Mouse (Mus musculus): ENCODE data around the gene Cyp2r1. TPM values are rescaled to one million over a fixed set of nuclear protein-coding genes. Genes with fewer than 3 reads are reported as not detected.
"Not testable (repeated sequence)": the region's sequence is repeated elsewhere in the genome, so short reads cannot be mapped to it uniquely, and the experiment has no call there.

Gene Cyp2r1
- total RNA-seq (2021) = under 1 TPM in 1 of 2 experiments, not detected in 1; 0.47 TPM
- long read RNA-seq, experiment 1 = 0 reads
- long read RNA-seq, experiment 2 = 0 reads

- DNase-seq = peak; percentile 79 to 83
- intact Hi-C loops (cut with DNase I) = no loop called here
Observed at GRCm38 (mm10) chr7:114562531-114563241, at the start of gene Cyp2r1. Gene Cyp2r1 (minus strand): TSS chr7:114562972.

GRCm38 (mm10) chr7:114594391-114594790 lies 31.6 kb upstream of the Cyp2r1 start:
- intact Hi-C loops (cut with DNase I); DNase-seq: not testable (repeated sequence)

- intact Hi-C loops (cut with DNase I) = loop anchor here (5.0 to 10.0 kb wide), 2 partner anchors 55 to 92 kb away; partner anchors contain the start of gene Calca
Observed at GRCm38 (mm10) chr7:114582441-114582840, 19.7 kb upstream of the Cyp2r1 start.

GRCm38 (mm10) chr7:114581200-114581599 lies 18.4 kb upstream of the Cyp2r1 start:
- intact Hi-C loops (cut with DNase I) = loop anchor here (2.0 to 10.0 kb wide), 3 partner anchors 56 to 236 kb away; partner anchors contain the start of gene Calca
- no peak for DNase-seq

More at GRCm38 (mm10) chr7:114582441-114582840, 19.7 kb upstream of the Cyp2r1 start:
- no peak for DNase-seq

DNA sequence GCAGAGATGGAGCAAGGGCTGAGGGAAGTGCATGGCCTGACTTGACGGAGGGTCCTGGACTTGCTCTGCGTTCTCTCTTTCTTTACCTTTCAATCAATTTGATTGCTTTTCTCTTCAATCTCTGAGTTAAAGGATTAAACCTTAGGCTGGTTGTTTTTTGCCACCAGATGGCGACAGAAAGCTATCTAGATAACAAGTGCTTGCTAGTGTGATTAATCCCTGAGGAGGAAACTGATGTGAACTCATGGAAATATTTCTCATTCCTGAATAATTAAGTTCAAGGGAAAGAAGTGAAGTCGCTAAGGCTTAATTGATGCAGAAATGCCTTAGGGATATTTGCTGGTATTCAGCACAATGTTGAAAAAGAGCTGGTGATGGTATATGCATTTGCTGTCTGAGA lies 17.7 kb upstream of the Cyp2r1 start:
- peak in 1 of 2 experiments; percentile 36 for DNase-seq
- intact Hi-C loops (cut with DNase I) = loop anchor here (2.0 to 10.0 kb wide), 3 partner anchors 57 to 236 kb away; partner anchors contain the start of gene Calca

DNA sequence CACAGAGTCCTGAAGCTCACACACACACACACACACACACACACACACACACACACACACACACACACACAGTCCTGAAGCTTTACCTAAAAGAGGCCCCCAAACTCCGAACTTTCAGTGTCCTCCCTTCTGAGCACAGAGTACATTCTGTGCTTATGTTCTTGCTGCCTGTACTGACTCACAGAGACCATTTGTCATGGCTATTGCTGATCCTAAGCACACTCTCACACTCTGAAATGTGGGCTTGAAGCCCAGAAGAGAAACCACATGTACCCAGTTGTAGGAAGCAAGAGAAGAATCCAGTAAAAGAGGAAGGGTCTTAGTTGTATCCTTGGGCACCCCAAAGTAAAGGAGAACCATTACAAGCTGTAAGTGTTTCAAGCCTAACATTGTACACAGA lies 14.9 kb upstream of the Cyp2r1 start:
- DNase-seq = no peak
- intact Hi-C loops (cut with DNase I) = no loop called here

DNA sequence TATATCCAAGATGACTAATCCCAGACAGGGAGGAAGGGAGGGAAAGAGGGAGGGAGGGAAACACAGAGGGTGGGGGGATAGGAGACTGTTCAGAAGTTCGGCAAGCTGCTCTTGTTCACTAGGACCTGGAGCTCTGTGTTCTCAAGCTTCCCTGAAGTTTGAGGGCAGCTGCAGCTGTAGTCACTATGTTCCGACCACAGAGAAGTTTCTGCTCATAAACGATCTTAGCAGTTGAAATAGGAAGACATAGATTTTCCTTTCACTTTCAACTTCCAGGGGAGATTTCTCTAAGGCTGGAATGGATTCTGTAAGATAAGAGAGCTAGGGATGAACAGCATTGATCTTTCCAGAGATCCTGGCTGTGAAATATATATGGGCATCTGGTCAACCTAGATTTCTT lies 14.2 kb upstream of the Cyp2r1 start:
- intact Hi-C loops (cut with DNase I) = no loop called here
- DNase-seq = no peak

GRCm38 (mm10) chr7:114573866-114574265 lies 11.1 kb upstream of the Cyp2r1 start:
- DNase-seq; intact Hi-C loops (cut with DNase I): not testable (repeated sequence)

DNA sequence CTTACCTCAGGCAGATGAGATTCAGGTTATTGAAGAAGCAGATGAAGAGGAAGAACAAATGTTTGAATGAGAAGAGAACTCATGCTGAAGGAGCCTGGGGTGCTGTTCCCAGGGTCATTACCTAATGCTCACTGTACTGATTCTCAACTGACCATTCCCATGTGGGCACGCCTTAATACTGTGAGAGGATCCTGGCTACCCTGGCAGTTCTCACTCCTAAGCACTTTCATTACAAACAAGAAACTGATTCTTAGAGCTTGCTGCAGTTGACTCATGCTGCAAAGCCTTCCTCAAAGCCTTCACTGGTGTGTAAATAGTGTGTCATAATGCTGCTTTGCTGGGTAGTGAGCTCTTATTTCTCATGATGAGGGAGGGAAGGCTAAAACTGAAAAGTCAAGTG lies 26.6 kb downstream of the Cyp2r1 start:
- no peak for DNase-seq
- intact Hi-C loops (cut with DNase I) = no loop called here

- DNase-seq = no peak
- intact Hi-C loops (cut with DNase I) = no loop called here
Observed at GRCm38 (mm10) chr7:114526245-114526644, 36.5 kb downstream of the Cyp2r1 start.

DNA sequence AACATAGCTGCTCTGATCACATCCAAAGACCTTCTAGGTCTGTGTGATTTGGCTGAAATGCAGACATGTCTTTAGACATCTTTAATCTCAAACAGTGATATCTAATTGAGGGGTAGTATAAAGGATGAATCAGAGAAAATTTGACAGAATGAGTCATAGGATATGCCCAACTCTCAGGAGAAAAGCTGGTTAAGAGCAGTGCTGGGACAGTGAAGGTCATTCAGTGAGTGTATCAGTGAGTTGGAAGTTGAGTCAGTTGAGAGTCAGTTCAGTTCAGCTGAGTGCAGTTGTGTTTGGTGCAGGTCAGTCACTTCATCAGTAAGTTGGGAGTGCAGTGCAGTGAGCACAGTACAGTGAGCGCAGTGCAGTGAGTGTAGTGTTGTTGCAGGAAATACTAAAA lies 42.6 kb downstream of the Cyp2r1 start:
- DNase-seq = no peak
- intact Hi-C loops (cut with DNase I) = no loop called here

DNA sequence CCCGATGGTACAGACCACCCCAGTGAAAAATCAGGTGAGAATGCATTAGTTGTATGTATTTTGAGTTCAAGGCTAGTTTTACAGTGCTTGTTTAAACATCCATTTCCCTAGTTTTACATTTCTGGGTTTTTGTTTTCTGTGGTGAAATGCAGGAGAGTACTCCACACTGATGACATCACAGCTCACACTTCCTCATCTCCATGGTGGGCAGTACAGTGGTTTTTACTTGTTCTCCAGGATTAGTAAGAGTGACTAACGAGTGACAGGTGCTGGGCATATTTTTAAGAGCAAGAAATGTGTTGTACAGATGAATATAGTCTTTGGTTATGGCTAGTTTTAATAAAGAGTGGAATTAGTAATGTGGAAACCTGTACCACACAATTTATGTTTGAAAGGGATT lies 53.9 kb downstream of the Cyp2r1 start:
- no peak for DNase-seq
- intact Hi-C loops (cut with DNase I) = no loop called here

Other genes starting within 250 kb of the Cyp2r1 start
- 1 to 10 TPM; 3.3 to 5.0 TPM for gene Pde3b, start 147.7 kb downstream of the Cyp2r1 start, total RNA-seq (2021)
- not detected for gene Calca, start 73.4 kb upstream of the Cyp2r1 start, total RNA-seq (2021)
- gene Calcb, start 155.7 kb upstream of the Cyp2r1 start, total RNA-seq (2021) = not detected
- 1 to 10 TPM; 1.0 to 1.7 TPM for gene Insc, start 180.7 kb upstream of the Cyp2r1 start, total RNA-seq (2021)

Data from gastrocnemius, postnatal 36 days (tissue).